Mouse (Mus musculus) olfactory bulb, adult 2 months (tissue): Measurements from ENCODE around the gene Gpr62.

Experiments used
- CTCF ChIP-seq: fragments of 200-500 bp; IDR thresholded peaks from 2 replicates; pipeline ENCODE4 v1.5.1; 2012; ENCODE audit warnings: low read depth, mild to moderate bottlenecking, low read length, moderate library complexity; ENCODE audit not compliant: insufficient read depth
- POLR2A ChIP-seq: fragments of 200-500 bp; IDR thresholded peaks from 2 replicates; pipeline ENCODE4 v1.6.1; 2012; ENCODE audit warnings: mild to moderate bottlenecking, low read depth, low read length, moderate library complexity; ENCODE audit not compliant: insufficient read depth

GRCm38 (mm10) chr9:106429221-106430014, 36.3 kb downstream of the Gpr62 start, which contains the start of gene Rpl29:
- TF ChIP-seq CTCF (no peak), POLR2A (peak; percentile 71)
